Mouse (Mus musculus) urinary bladder, postnatal 4 days (tissue): ENCODE results near the gene Gm15293.
"Not testable (repeated sequence)": the region's sequence is repeated elsewhere in the genome, so short reads cannot be mapped to it uniquely, and the experiment has no call there.

Source experiments
- DNase-seq, 2 experiments: peaks; one replicate each; pipeline ENCODE4 v3.0.0; 2021 to 2022; ENCODE audit warnings: low spot score in 2 of 2

The Gm15293 gene

GRCm38 (mm10) chr8:21201261-21201660 is at the start of gene Gm15293:
TSS of gene Gm15293 (plus strand) at chr8:21201561.
- not testable (repeated sequence) for DNase-seq

- not testable (repeated sequence) for DNase-seq
Observed at GRCm38 (mm10) chr8:21161977-21162376, 39.4 kb upstream of the Gm15293 start, which contains the start of gene Defa22. TSS of gene Defa22 (plus strand) at chr8:21162277.

GRCm38 (mm10) chr8:21191314-21191713 is 10.0 kb upstream of the Gm15293 start, which contains the start of gene Defa31:
TSS of gene Defa31 (plus strand) at chr8:21191614.
- not testable (repeated sequence) for DNase-seq
